Mouse (Mus musculus) liver, embryonic 16.5 days (tissue): Measurements from ENCODE around the gene Flt3. TPM values are rescaled to one million over a fixed set of nuclear protein-coding genes. Genes with fewer than 3 reads are reported as not detected.

Source experiments
- ATAC-seq: fragments of 200-750 bp; cut with Nextera tagmentation; 2 replicates; pipeline ENCODE4 v1.8.0; 2017; ENCODE audit warnings: low read depth, mild to moderate bottlenecking, moderate number of reproducible peaks, moderate library complexity
- H3K27ac ChIP-seq: fragments of 300-500 bp; sonication (generic); 2 replicates; pipeline ENCODE4 v1.5.1; 2014; ENCODE audit warnings: mild to moderate bottlenecking, low read length
- H3K27me3 ChIP-seq: fragments of 300-500 bp; sonication (generic); 2 replicates; pipeline ENCODE4 v1.6.1; 2014; ENCODE audit warnings: low read depth, low read length, mixed read lengths; ENCODE audit not compliant: control insufficient read depth, insufficient read depth
- H3K36me3 ChIP-seq: fragments of 300-500 bp; sonication (generic); 2 replicates; pipeline ENCODE4 v1.6.1; 2014; ENCODE audit warnings: mild to moderate bottlenecking; ENCODE audit not compliant: control insufficient read depth, insufficient read depth
- H3K4me1 ChIP-seq: fragments of 300-500 bp; sonication (generic); 2 replicates; pipeline ENCODE4 v1.6.1; 2014; ENCODE audit warnings: low read depth, low read length, mixed read lengths; ENCODE audit not compliant: control insufficient read depth
- H3K4me2 ChIP-seq: fragments of 300-500 bp; sonication (generic); 2 replicates; pipeline ENCODE4 v1.6.1; 2014; ENCODE audit warnings: low read depth, low read length, mixed read lengths
- H3K4me3 ChIP-seq: fragments of 300-500 bp; sonication (generic); 2 replicates; pipeline ENCODE4 v1.5.1; 2014; ENCODE audit warnings: low read depth, mild to moderate bottlenecking, low read length
- H3K9ac ChIP-seq: fragments of 300-500 bp; sonication (generic); 2 replicates; pipeline ENCODE4 v1.6.1; 2014; ENCODE audit warnings: low read depth, low read length
- H3K9me3 ChIP-seq: fragments of 300-500 bp; sonication (generic); replicated peaks from 2 replicates; pipeline ENCODE4 v1.6.1; 2016; ENCODE audit warnings: low read length; ENCODE audit not compliant: control insufficient read depth
- WGBS: fragments of 180-500 bp; shearing (Covaris S2); extraction: QIAGEN DNeasy Blood & Tissue Kit; methylation state at CpG from one replicate; pipeline ENCODE4 v1.1.7; 2014; ENCODE audit not compliant: insufficient replicate concordance; 5-methylcytosine and 5-hydroxymethylcytosine counted together
- microRNA-seq: library from miRNA; unstranded; fragments of <30 nt; microRNA quantifications from one replicate; pipeline ENCODE4, GENCODE M21; 2016
- polyA plus RNA-seq: library from polyadenylated mRNA; unstranded; fragments of >200 nt; fragmentation: Nextera tagmentation; extraction: Ambion mirVana; gene quantifications from 2 replicates; pipeline ENCODE4 v1.2.1, GENCODE M21; 2015

Gene Flt3
- polyA plus RNA-seq, 1 experiment from 2014 or later, result 1.6 TPM

DNA sequence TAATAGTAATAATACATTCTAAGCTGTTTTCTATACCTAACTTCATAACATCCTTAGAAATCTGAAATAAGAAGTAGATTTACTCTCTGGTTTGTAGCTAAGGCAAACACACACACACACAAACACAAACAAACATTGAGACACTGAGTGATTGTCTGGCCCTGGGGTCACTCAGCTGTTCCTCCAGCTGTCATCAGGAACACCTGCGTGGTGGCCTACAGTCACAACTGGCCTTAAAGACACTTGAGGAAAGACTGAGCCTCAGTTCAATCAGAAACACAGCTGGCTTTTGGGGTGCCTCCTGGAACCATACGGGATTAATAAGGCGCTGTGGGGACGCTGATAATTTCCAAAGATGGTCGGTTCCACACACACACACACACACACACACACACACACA, 103.0 kb downstream of the Flt3 start:
- whole genome bisulfite sequencing, result 54% methylated on average over 5 of the region's 5 CpGs
- Histone ChIP-seq H3K4me3 (no peak overlapping the region), H3K4me2 (no peak overlapping the region), H3K4me1 (peaks cover 1% of the 10 kb centered on the region; the same call in 1 of the 2 replicates), H3K9me3 (no peaks in the 10 kb centered on the region), H3K27me3 (peaks cover 56% of the 10 kb centered on the region), H3K9ac (no peak overlapping the region), H3K27ac (no peak overlapping the region), H3K36me3 (no peaks in the 10 kb centered on the region)
- ATAC-seq, result no peak

DNA sequence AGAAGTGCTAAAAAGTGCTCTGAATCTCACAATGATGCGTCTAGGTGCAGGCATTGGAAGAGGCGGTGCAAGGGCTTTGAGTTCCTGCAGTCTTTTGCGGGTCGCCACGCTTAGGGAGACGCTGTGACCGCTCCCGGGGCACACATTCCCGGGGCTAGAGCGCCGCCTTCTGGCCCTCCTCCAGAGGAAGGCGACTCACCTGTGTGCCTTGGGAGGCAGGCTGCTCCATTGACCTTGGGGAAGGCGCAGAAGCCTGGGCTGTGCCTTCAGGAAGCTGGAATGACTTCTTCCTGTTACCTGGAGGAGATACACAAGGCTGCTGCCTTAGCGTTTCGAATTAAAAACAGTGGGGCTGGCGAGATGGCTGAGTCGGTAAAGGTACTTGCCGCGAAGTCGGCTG, 106.2 kb downstream of the Flt3 start:
- H3K9ac ChIP-seq, result no peak overlapping the region
- H3K4me1 ChIP-seq, result peaks cover 3% of the 10 kb centered on the region; the same call in 1 of the 2 replicates
- no peak overlapping the region for H3K4me2 ChIP-seq
- 13% methylated on average over 20 of the region's 20 CpGs for WGBS
- no peak overlapping the region for H3K4me3 ChIP-seq
- H3K36me3 ChIP-seq, result no peaks in the 10 kb centered on the region
- ATAC-seq, result no peak
- H3K27me3 ChIP-seq, result peaks cover 28% of the 10 kb centered on the region
- H3K27ac ChIP-seq, result no peak overlapping the region
- H3K9me3 ChIP-seq, result no peaks in the 10 kb centered on the region

GRCm38 (mm10) chr5:147293127-147293910, 107.0 kb downstream of the Flt3 start:
- Histone ChIP-seq H3K9ac (no peak overlapping the region), H3K4me3 (no peak overlapping the region), H3K27me3 (peaks cover 21% of the 10 kb centered on the region), H3K27ac (no peak overlapping the region), H3K4me2 (no peak overlapping the region), H3K9me3 (no peaks in the 10 kb centered on the region), H3K4me1 (peaks cover 3% of the 10 kb centered on the region; the same call in 1 of the 2 replicates), H3K36me3 (no peaks in the 10 kb centered on the region)
- 16% methylated on average over 18 of the region's 18 CpGs for WGBS
- ATAC-seq, result peak; percentile 55

DNA sequence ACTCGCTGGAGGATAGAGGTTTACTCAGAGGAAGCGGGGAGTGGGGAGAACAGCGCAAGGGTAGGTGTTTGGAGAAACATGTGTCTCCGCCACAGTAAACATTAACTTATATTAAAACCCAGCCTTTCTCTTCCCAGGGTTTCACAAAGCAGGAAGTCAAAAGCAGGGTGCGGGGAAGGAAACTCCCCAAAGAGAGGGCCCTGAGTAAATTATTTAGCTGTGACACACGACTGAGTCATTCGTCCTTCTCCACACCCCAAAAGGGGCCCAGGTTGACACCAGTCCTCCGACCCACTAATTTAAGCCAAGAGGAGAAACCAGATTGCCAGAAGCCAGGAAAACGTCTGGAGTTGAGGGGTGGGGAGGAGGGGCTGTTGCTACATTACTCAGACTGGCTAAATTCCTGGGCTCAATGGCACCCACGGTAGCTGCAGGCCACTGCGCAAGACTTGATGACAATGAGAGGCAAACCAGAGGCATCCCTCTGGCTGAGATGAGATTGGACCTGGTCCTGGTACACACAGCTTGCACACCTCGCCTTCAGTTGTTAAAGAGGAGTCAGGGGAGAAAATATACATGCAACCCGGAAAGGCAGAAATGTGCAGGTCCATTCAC, 107.7 kb downstream of the Flt3 start:
- Histone ChIP-seq H3K27me3 (peaks cover 17% of the 10 kb centered on the region), H3K9ac (no peak overlapping the region), H3K4me1 (peaks cover 3% of the 10 kb centered on the region; the same call in 1 of the 2 replicates), H3K27ac (no peak overlapping the region), H3K4me2 (no peak overlapping the region), H3K4me3 (no peak overlapping the region), H3K9me3 (no peaks in the 10 kb centered on the region), H3K36me3 (no peaks in the 10 kb centered on the region)
- no peak for ATAC-seq
- WGBS, result 17% methylated on average over 13 of the region's 13 CpGs

- Histone ChIP-seq H3K27me3 (peaks cover 17% of the 10 kb centered on the region), H3K27ac (no peak overlapping the region), H3K4me3 (no peak overlapping the region), H3K4me2 (0 out of 2 replicates have a peak overlapping the region, but pooled peaks have one; percentile 20), H3K9ac (no peak overlapping the region), H3K4me1 (peaks cover 3% of the 10 kb centered on the region; the same call in 1 of the 2 replicates), H3K36me3 (no peaks in the 10 kb centered on the region), H3K9me3 (no peaks in the 10 kb centered on the region)
- no peak for ATAC-seq
- WGBS, result 7% methylated on average over 16 of the region's 16 CpGs
These were observed 108.4 kb downstream of the Flt3 start for GRCm38 (mm10) chr5:147291764-147292505.

- no peak overlapping the region for H3K4me3 ChIP-seq
- no peak for ATAC-seq
- H3K9me3 ChIP-seq, result no peaks in the 10 kb centered on the region
- H3K27me3 ChIP-seq, result no peaks in the 10 kb centered on the region; the same call in 1 of the 2 replicates
- H3K9ac ChIP-seq, result no peak overlapping the region
- H3K4me1 ChIP-seq, result no peaks in the 10 kb centered on the region
- H3K4me2 ChIP-seq, result no peak overlapping the region
- H3K36me3 ChIP-seq, result no peaks in the 10 kb centered on the region
- H3K27ac ChIP-seq, result no peak overlapping the region
- WGBS, result 61% methylated on average over 4 of the region's 4 CpGs
These were observed 115.9 kb downstream of the Flt3 start for GRCm38 (mm10) chr5:147284365-147284764.

Small RNA genes lying within 50 kb of the gene (microRNA-seq; reads per million reads assigned to microRNA genes)
- gene Mir7k, result not detected

Other genes with a start within 250 kb of the Flt3 start
- gene Gsx1, start 211.8 kb downstream of the Flt3 start, polyA plus RNA-seq, result not detected in 2 replicates
- gene Pdx1, start 130.5 kb downstream of the Flt3 start, polyA plus RNA-seq, result 0.13 TPM in 1 of 2 replicates, not detected in the other
- gene Cdx2, start 93.2 kb downstream of the Flt3 start, polyA plus RNA-seq, result 0.18 TPM in 1 of 2 replicates, not detected in the other
- gene Urad, start 78.0 kb downstream of the Flt3 start, polyA plus RNA-seq, result 1.6 and 1.8 TPM in 2 replicates
- 29.5 and 32.0 TPM in 2 replicates for gene Pan3, start 29.7 kb upstream of the Flt3 start, polyA plus RNA-seq